Mouse (Mus musculus) left cerebral cortex, postnatal 14 days (tissue): ENCODE results near the gene Ckap2l. TPM values are rescaled to one million over a fixed set of nuclear protein-coding genes. Genes with fewer than 3 reads are reported as not detected.
A peak's percentile ranks its signal among the peaks of the same experiment; 100 is the strongest.

Experiments used
- DNase-seq, 2 experiments: peaks; one replicate each; pipeline ENCODE4 v3.0.0; 2021 to 2022; ENCODE audit warnings: low spot score in 2 of 2, mixed read lengths in 1 of 2
- intact Hi-C: fragments of 180-260 bp; cut with DNase I; formaldehyde crosslinking; loops from one replicate; pipeline ENCODE4 v1.15.1; 2025
- total RNA-seq, 2 experiments: library from RNA; stranded (reverse); gene quantifications; 2 replicates each; pipeline ENCODE4 v1.2.3; 2021

Gene Ckap2l
- total RNA-seq, 2 experiments from 2014 or later = 1.3 to 1.4 TPM

- intact Hi-C loops = no loop called here
- no peak for DNase-seq
These were observed 54.0 kb downstream of the Ckap2l start for GRCm38 (mm10) chr2:129243005-129243404.

- intact Hi-C loops = no loop called here
These were observed 54.9 kb downstream of the Ckap2l start for GRCm38 (mm10) chr2:129241845-129242833.

GRCm38 (mm10) chr2:129240726-129241432 is 56.1 kb downstream of the Ckap2l start:
- intact Hi-C loops = no loop called here
- DNase-seq = peak in 1 of 2 experiments; percentile 43

More at GRCm38 (mm10) chr2:129241845-129242833, 54.9 kb downstream of the Ckap2l start:
- no peak for DNase-seq

- intact Hi-C loops = no loop called here
- DNase-seq = no peak
These were observed 60.5 kb downstream of the Ckap2l start for GRCm38 (mm10) chr2:129236526-129236925.

GRCm38 (mm10) chr2:129234731-129235130 is 62.3 kb downstream of the Ckap2l start:
- no peak for DNase-seq
- intact Hi-C loops = no loop called here

GRCm38 (mm10) chr2:129233803-129234477 is 63.1 kb downstream of the Ckap2l start:
- intact Hi-C loops = no loop called here
- no peak for DNase-seq

GRCm38 (mm10) chr2:129233218-129233617 is 63.8 kb downstream of the Ckap2l start:
- no peak for DNase-seq
- intact Hi-C loops = no loop called here

- intact Hi-C loops = no loop called here
- peak in 1 of 2 experiments; percentile 16 for DNase-seq
These were observed 64.5 kb downstream of the Ckap2l start for GRCm38 (mm10) chr2:129232484-129232883.

GRCm38 (mm10) chr2:129232023-129232422 is 65.0 kb downstream of the Ckap2l start:
- intact Hi-C loops = no loop called here
- peak; percentile 83 to 93 for DNase-seq

GRCm38 (mm10) chr2:129229316-129229715 is 67.7 kb downstream of the Ckap2l start:
- no peak for DNase-seq
- intact Hi-C loops = no loop called here

GRCm38 (mm10) chr2:129228571-129228970 is 68.4 kb downstream of the Ckap2l start:
- DNase-seq = no peak
- intact Hi-C loops = no loop called here

- intact Hi-C loops = no loop called here
- DNase-seq = no peak
These were observed 69.3 kb downstream of the Ckap2l start for GRCm38 (mm10) chr2:129227709-129228108.

- intact Hi-C loops = no loop called here
- DNase-seq = no peak
These were observed 69.9 kb downstream of the Ckap2l start for GRCm38 (mm10) chr2:129227011-129227529.

GRCm38 (mm10) chr2:129226296-129226851 is 70.6 kb downstream of the Ckap2l start:
- intact Hi-C loops = no loop called here
- no peak for DNase-seq

GRCm38 (mm10) chr2:129225251-129225819 is 71.7 kb downstream of the Ckap2l start:
- intact Hi-C loops = no loop called here
- no peak for DNase-seq

GRCm38 (mm10) chr2:129224178-129224577 is 72.8 kb downstream of the Ckap2l start:
- DNase-seq = no peak
- intact Hi-C loops = no loop called here

- DNase-seq = no peak
- intact Hi-C loops = no loop called here
These were observed 75.8 kb downstream of the Ckap2l start for GRCm38 (mm10) chr2:129221097-129221632.

- DNase-seq = no peak
- intact Hi-C loops = no loop called here
These were observed 78.4 kb downstream of the Ckap2l start for GRCm38 (mm10) chr2:129218537-129219105.
